Mouse (Mus musculus) megakaryocyte, adult 5-6 weeks (primary cell): Measurements from ENCODE around the gene Anapc2. TPM values are rescaled to one million over a fixed set of nuclear protein-coding genes. Genes with fewer than 3 reads are reported as not detected.

ENCODE experiments used
- ATAC-seq: 2 replicates; pipeline ENCODE4 v1.8.0; 2016; ENCODE audit warnings: mild to moderate bottlenecking, inconsistent platforms; ENCODE audit not compliant: poor library complexity, severe bottlenecking
- total RNA-seq, 2 experiments: library from RNA; stranded (forward) in 1 of 2; stranded (reverse) in 1 of 2; fragments of 153-499, 151-499 nt in 1 of 2; fragments of 221-1000, 200-1000 nt in 1 of 2; gene quantifications; 2 replicates each; pipeline versions ENCODE4 v1.2.3 to v1.2.4; 2015 to 2017

Anapc2 gene
- 28.9 and 40.5 TPM in 2 replicates for total RNA-seq (2015)
- 25.1 and 32.1 TPM in 2 replicates for total RNA-seq (2017)

GRCm38 (mm10) chr2:25271827-25272511 is at the start of gene Anapc2, which contains the start of gene Ssna1:
Gene Anapc2, plus strand, starts transcription at chr2:25272478.
Gene Ssna1, minus strand, starts transcription at chr2:25272438.
- ATAC-seq, result peak; percentile 98

DNA sequence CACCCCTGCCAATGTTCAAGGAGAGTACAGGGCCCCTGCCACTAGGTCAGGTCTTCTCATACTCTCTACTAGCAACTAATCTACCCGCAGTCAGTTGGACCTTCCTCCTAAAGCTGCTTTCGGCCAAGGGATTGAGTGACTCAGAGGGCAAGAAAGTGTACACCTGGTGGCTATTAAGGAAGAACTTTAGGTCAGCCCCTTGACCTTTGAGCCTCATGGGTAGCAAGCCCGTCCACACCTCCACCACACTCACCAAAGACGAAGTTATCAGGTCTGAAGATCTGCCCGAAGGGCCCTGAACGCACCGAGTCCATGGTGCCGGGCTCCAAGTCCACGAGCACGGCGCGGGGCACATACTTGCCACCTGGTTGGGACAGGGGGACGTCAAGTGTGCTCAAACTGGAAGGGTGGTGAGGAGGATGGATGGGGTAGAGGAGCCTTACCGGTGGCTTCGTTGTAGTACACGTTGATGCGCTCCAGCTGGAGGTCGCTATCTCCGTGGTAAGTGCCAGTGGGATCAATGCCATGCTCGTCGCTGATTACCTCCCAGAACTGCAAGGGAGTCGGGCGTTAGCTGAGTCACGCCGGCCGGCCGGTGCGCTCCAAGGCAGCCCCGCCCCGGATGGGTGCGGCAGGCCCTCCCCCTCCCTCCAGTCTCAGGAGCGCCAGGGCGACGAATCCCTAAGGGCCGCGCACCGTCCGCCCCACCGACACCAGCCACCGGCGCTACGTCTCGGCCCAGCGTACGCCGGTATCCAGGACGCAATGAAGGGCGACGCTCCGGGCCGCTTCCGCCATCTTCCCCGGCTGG is 48.4 kb upstream of the Anapc2 start:
- ATAC-seq, result peak; percentile 50

DNA sequence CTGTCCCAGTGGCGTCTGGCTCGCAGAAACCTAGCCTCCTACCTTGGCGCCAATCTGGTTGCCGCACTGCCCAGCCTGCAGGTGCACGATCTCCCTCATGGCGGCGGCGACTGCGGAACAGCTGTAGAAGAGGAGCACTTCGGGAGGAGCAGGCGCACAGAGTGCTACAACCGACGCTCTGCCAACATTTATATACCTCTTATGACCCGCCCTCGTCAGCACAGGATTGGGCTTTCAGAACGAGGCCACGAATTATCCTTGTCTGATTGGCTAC is 47.8 kb upstream of the Anapc2 start, which contains the start of gene Tubb4b:
Gene Tubb4b (minus strand): TSS at position 211 of the 274 bp plus-strand sequence.
- ATAC-seq, result no peak

DNA sequence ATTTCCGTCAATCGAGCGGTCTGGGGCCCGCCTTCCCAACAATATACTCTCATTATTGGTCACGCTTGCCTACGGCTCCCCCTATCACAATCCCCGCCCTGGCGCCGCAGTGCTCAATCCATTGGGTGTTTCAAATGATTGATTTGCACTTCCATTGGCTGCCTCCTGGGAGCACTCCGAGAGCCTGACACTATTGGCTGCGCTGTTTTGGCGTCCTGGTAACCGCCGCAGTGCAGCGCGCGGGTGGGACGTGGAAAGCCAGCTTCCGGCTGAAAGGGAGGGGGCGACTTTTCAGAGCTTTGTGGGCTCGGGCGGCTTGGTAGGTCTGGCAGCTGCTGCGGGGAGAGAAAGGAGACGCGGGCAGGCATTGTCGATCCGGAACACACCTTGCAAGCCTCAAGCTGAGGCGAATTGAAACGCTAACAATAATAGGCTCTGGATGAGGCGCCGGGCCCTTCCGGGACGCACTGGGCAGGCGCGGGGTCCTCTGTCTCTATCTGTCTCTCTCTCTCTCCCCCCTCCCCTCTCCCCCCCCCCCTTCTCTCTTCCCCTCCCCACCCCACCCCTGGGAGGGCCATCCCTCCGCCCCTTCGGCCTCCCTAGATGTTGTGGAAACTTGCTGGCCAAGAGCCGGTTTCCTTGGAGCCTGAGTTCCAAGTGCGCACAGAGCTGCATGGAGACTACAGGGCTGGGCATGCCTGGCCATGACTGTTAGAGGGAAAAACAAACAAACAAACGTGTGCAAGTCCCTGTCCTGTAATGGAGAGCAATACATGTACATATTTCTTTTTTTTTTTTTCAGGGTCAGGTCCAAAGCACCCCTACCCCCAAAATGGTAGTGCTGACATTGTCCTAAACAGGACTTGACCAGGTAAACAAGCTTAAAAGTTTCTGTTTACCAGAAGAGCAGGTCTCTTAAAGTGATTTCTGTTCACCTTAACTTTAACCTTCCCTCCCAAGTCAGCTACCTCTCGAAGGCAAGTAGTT is 47.2 kb upstream of the Anapc2 start:
- ATAC-seq, result peak; percentile 73

DNA sequence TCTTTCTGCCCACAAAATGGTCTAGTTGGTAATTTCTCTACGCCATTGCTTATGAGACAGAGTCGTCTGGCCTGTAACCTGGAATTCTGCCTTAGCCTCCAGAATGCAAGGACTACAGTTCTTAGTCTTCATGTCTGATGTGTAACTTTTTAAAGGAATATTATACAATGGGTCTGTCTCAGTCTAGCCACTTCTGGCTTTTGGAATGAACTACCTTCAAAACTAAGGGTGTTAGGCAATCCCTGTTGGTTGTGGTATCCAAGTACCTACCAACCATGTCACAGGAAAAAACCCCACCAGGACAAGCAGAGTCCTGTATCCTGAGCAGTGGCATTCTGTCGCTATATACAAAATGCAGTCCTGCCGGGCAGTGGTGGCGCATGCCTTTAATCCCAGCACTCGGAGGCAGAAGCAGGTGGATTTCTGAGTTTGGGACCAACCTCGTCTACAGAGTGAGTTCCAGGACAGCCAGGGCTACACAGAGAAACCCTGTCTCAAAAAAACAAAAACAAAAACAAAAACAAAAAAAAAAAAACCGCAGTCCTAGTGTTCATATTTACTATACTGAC is 46.4 kb upstream of the Anapc2 start:
- no peak for ATAC-seq

- ATAC-seq, result no peak
Observed at GRCm38 (mm10) chr2:25226864-25227263, 45.4 kb upstream of the Anapc2 start.

- ATAC-seq, result no peak
Observed at GRCm38 (mm10) chr2:25227406-25227805, 44.9 kb upstream of the Anapc2 start.

DNA sequence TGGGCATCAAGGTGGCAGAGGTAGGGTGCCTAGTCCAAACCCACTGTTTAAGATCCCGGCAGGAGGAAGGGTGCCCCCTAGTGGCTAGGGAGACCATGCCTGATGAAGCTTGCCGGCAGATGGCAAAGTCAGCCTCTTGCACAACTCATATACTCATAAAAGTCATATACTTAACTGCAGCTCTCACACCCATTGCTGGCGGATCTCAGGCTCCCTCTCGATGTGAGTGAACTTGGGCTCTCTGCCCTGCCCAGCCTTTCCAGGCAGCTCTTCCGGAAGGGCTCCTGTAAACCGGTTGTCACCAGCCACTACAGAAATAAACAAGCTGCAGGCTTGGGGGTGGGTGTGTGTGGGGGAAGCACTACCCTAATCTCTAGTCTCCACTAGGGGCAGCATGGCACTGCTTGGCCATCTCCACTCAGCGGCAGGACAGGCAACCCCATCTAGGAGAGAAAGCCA is 43.8 kb upstream of the Anapc2 start:
- ATAC-seq, result peak; percentile 48

GRCm38 (mm10) chr2:25228995-25229530 is 43.2 kb upstream of the Anapc2 start:
- ATAC-seq, result no peak

DNA sequence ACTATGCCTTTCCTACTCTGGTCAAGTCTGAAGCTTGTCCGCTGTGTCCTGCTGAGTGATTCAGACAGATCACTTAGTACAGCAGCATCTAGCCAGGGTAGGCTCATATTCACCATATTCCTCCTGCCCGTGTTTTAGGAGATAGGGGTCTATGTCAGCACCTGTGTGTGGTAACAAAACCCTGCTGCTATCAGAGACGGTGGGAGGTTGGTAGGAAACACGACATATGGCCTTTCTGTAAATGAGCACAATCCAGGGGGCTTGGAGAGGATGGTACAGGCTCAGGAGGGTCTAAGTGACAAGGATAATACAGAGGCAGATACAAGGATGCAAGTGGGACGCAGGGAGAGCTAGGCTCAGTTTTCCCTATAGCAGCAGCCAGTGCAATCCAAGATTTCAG is 42.7 kb upstream of the Anapc2 start:
- no peak for ATAC-seq

GRCm38 (mm10) chr2:25230581-25230980 is 41.7 kb upstream of the Anapc2 start:
- no peak for ATAC-seq

DNA sequence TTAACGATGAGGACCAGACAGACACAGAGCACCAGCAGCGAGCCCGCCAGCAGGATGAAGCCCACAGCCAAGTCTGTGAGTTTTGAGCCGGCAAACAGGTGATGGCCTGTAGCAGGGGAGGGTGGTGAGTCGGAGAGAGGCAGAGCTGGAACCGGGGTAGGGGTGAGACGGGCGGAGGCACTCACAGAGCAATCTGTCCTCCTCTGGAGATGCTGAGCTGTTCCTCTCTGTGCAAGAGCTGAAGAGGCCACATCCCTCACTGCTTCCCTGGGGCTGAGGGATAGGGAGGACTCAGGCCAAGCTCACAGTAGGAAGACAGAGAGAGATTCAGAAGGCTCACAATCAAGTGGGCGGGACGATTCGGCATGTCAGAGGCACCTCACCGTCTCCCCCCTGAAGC is 41.2 kb upstream of the Anapc2 start:
- no peak for ATAC-seq

GRCm38 (mm10) chr2:25233421-25233820 is 38.9 kb upstream of the Anapc2 start:
- peak; percentile 55 for ATAC-seq

DNA sequence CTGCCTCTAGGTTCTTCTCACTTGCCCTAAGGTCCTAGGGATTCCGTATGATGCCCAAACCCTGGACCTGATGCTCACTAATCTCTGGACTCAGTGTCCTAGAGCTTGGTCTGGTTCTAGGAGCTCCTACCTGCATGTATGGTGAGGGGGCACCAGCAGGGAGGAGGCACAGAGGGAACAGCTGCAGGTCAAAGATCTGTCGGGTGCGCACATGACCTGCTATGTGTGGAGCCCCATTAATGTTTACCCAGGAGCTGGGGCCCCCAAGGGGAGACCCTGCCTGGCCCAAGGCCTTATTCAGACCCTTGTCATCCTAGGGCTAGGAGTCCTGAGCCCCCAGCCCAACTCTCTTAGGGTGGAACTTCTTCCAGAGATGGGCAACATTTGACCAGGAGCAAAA is 38.2 kb upstream of the Anapc2 start, which contains the start of gene Slc34a3:
Gene Slc34a3 (minus strand): TSS at position 315 of the 400 bp plus-strand sequence.
- no peak for ATAC-seq

- ATAC-seq, result no peak
Observed at GRCm38 (mm10) chr2:25234551-25235220, 37.6 kb upstream of the Anapc2 start.

DNA sequence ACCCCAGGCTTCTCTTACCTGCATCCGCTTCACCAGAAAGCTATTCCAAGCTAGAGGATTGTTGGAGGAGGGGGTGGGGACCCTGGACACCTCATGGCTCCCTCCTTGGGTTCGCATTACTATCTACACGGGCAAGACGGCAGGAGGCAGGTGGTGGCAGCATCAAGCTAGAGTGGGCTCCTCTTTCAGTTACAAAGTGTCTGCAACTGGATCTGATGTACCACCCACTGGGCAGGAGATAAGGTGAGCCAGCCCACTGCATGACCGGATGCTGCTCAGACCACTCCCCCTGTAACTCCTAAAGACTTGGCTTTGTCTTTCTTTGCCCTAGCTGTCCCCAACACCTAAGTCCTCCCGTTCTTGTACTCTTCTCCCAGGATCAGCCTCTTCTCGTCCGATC is 35.7 kb upstream of the Anapc2 start, which contains the start of gene Rnf224:
Gene Rnf224 (minus strand): TSS at position 174 of the 400 bp plus-strand sequence.
- no peak for ATAC-seq

DNA sequence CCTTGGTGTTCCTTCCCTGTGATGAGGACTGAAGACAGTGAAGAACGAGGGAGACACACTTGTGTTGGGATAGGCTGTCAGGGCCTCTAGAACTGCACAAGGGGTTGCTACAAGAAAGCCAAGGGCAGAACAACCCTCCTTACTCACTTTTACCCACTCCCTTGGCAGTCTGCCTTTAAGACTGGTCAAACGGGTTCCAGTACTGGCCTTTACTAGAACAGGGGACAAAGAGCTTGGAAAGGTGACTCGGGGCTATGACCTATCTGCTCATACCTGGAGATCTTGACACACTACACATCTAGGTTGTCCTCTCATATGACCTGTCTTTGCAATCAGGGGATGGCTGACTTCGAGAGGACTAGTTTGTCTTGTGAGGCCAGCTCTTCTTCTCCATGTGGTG is 34.8 kb upstream of the Anapc2 start:
- no peak for ATAC-seq

- ATAC-seq, result no peak
Observed at GRCm38 (mm10) chr2:25238106-25238505, 34.2 kb upstream of the Anapc2 start.

GRCm38 (mm10) chr2:25239766-25240165 is 32.5 kb upstream of the Anapc2 start:
- no peak for ATAC-seq

- no peak for ATAC-seq
Observed at GRCm38 (mm10) chr2:25240310-25240709, 32.0 kb upstream of the Anapc2 start.
